Mouse (Mus musculus) brain, embryonic 14.5 days (tissue): ENCODE measurements around the gene Prickle2.

ENCODE experiments used
- CTCF ChIP-seq: fragments of 200-500 bp; IDR thresholded peaks from 2 replicates; pipeline ENCODE4 v1.5.1; 2012; ENCODE audit warnings: inconsistent platforms, mild to moderate bottlenecking, moderate library complexity, borderline replicate concordance; ENCODE audit not compliant: insufficient read depth, insufficient read length; ENCODE audit errors: extremely low read depth
- POLR2A ChIP-seq: fragments of 200-500 bp; IDR thresholded peaks from 2 replicates; pipeline ENCODE4 v1.6.1; 2012; ENCODE audit warnings: mild to moderate bottlenecking, inconsistent platforms, borderline replicate concordance; ENCODE audit not compliant: poor library complexity, insufficient read depth, insufficient read length, severe bottlenecking; ENCODE audit errors: extremely low read depth

DNA sequence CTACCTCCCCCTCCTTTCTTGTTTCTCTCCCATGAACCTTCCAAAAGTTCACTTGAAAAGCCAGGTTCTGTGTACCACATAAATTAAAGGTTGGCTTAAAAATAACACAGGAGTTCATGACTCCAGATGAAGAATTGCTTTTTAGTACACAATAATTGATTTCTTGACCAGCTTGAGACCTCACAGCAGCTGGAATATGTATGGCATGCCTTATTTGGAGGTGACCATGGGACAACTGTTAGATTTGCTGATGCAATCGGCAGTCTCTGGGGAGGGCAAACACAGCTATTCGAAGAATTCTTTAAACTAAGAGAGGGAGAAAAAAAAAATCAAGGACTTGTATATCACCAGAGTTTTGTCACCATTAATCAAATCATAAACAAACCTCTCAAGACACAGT lies 189.0 kb downstream of the Prickle2 start:
- TF ChIP-seq POLR2A = no peak
- TF ChIP-seq CTCF = no peak
